Mouse (Mus musculus) naive thymus-derived CD4-positive, alpha-beta T cell, adult 2 months (primary cell): ENCODE data around the gene Creb5.

Source experiments
- DNase-seq: peaks from one replicate; pipeline ENCODE4 v3.0.0-alpha.2; 2011; ENCODE audit warnings: low read depth

Creb5 gene

DNA sequence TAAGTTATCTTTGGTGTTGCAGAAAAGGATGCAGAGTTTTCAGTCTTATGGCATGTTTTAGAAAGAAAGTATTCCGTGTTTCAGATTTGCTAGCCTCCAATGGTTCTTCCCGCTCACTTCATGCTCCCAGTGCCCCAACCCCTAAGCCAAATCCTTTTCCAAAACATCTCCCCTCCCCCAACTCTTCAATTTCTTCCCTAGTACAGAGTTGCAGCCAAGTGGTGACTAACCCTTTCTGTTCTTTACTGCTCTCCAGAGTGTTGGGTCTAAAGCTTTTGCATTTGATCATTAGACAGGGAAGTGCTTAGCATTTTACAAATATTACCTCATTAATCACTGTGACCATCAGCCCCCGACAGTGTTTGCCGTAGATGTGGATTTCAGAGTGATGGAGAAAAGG is 142.8 kb downstream of the Creb5 start:
- DNase-seq = no peak

DNA sequence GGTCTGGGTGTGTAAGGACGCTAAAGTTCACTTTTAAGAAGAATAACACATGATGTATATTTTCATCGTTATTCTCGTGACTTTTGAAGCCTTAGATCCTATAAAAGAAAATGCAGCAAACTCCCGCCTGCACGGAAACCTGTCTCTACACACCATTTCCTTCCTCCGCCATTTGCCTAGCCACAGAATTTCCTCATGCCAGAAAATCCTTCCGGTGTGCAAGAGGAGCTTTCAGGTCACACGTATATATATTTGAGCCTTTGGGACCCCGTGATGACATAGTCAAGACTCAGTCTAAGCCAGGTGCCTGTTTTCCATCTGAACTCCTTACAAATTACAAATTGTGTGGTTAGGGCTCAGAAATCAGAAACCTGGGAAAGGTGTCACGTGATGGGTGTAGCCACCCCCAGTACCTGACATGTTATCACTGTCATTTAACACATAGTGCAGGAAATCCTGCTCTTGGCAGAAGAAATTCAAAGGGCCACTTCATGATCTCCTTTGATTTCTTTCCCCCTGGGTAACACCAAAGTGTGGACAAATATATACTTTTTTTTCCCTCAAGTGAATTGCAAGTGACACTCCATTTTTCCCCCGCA is 158.9 kb downstream of the Creb5 start:
- DNase-seq = peak; percentile 44

DNA sequence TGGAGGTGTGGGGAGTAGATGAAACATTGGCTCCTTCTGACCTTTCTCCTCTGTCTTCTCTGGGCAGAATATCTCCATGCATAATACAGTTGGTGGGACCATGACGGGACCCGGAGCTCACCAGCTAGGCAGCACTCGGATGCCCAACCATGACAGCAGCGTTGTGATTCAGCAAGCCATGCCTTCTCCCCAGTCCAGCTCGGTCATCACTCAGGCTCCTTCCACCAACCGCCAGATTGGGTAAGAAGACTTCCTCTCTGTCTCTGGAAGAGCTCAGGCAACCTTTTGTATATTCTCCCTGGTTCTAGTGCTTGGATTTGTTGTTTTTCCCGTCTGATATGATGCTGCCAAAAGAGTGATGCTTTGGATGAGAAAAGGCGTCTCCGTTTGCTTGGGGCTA is 160.4 kb downstream of the Creb5 start:
- no peak for DNase-seq

DNA sequence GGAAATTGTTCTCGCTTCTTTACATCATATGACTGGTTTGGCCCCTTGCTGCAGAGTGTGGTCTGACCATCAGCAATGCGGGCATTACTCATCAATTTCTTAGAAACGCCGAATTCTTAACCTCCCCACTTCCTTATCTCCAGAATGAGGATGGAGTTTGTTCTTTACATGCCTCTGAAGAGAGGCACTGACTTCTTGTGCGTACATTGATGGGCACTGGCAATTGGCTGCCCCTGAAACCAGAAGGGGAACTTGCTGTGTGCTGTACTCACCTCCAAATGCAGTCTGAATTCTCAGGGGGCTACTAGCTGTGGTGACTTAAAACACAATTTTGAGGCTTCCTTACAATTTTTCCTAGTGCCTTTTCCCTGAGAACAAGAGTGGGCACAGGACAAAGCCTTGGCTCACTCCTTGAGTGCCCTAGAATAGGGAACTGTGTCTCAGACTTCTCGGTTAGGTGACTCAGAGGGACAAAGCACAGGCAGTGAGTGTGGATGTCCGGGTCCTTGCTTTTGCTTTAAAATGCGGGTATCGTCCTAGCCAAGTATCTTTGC is 161.3 kb downstream of the Creb5 start:
- DNase-seq = no peak

DNA sequence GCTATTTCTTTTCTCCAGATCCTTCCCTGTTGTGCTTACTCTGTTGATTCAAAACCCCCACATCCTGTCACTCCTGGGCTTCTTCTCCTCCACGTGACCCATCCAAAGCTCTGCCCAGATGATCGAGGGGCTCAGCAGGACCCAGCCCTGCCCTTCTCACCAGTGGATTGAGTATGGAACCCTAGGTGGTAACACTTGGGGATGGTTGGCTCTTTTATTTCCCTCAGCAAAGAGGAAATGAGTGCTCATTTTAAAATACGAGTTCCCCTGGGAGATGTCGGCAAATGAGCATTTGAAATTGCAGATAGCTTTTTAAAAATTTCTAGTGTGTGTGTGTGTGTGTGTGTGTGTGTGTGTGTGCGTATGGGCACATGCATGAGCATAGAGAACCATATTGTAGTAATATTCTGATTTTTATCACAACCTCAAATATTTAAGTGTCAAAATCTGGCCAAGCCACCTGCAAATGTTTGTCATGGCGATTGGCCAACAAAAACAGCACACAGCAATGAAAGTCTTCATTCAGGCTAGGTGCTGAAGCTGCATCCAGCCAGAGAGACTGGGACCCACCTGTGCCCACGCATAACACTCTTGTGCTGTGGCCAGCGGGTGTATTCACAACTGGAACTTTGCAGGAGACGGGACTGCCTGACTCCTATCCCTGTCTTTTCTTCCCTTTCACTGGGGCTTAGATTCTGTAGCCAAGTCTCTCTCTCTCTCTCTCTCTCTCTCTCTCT is 162.5 kb downstream of the Creb5 start:
- DNase-seq = no peak

DNA sequence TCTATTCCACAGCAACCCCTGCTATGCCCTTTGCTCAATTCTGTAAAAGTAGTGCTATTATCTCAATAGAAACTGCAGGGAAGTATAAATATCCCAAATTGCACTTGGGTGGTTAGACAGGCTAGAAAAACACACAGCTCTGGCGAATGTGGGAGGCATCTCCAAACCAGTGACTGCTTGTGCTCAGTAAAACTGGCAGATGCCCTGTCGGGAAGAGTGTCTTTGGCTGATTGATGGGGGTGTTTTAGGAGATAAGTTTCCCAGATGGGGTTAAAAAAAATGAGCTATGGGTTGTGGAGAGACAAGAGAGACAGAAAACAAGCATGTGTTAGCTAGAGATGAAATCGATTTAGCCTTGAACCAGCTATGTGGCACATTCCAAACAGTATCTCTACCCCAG is 163.4 kb downstream of the Creb5 start:
- no peak for DNase-seq

DNA sequence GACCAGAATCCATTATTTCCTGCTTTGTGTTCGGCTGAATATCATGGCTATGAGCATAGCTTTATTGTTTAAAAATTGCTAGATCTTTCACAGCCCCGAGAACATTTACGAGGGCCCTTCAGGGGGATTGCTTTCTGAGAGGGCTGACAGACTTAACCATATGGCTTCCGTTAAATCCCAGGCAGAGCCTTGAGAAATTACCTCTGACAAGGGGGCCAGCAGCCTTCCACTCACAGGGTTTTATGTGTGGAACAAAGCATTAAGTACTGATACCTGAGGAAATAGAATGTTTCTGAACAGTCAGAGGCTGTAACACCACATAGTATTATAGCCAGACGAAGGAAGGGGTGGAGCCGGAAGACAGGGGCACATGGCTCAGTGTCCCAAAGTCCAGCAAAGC is 165.2 kb downstream of the Creb5 start:
- DNase-seq = no peak

DNA sequence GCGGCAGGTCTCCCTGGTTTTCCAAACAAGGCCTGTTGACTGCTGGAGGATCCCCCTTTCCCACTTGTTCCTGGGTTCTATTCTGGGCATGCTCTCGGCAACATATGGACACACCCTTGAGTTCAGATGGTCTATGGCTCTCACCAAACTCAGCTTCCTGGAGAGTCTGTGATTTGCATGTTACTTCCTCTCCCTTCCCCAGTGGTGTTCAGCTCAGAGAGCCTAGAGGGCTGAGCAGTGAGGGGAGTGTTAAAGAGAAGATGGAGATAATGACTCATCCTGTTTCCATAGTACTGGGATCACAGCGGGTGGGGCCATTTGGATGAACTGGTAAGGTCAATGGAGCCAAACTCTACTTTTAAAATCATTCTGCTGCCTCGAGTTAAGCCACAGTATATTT is 168.4 kb downstream of the Creb5 start:
- DNase-seq = no peak

DNA sequence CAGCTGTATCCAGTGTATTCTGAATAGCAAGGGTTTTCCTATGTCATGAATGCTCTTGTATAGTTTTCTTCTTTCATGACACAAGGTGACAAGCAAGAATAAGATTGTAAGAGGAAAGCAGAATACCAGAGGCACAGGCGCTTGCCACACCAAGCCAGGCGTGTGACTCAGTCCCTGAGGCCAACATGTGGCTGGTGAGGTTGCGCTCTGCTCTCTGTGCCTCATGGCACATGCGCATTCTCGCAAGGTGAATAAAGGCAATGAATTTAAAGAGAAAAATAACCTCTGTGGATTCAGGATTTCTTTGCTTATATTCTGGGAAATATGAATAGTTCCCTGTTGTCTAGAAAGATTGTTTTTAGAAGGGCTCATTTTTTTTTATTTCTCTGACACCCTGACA is 169.0 kb downstream of the Creb5 start:
- no peak for DNase-seq

DNA sequence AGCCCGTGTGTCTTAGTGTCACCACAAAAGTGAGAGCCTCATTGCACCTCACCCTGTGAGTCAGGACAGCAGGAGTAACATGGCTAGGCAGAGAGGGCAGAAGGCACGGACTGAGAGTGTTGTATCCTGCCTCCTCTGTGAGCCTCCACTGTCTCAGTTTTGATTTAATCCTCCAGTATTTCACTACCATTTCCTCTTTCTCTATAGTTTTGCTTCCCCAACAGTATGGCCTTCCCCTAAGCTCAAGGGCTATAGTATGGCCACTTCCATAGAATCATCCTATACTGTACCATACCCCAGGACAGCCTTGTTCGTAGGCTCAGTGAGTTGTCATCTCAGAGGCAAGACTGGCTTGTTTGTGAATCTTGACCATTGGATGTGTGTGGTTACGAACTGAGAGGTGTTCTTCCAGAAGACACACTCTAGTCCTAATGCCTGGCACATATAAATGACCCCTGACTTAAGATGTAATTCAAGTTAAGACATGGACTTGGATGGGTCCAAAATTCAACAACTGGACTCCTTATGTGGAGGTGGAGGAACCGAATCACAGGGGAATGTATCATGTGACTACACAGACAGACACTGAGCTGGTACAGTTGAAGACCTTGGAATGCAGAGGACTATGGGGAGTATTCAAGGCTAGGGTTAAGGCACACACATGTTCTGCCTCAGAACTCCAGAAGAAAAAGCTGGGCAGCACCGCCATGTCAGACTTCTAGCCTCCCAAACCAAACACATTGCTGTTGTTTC is 173.1 kb downstream of the Creb5 start:
- DNase-seq = no peak

DNA sequence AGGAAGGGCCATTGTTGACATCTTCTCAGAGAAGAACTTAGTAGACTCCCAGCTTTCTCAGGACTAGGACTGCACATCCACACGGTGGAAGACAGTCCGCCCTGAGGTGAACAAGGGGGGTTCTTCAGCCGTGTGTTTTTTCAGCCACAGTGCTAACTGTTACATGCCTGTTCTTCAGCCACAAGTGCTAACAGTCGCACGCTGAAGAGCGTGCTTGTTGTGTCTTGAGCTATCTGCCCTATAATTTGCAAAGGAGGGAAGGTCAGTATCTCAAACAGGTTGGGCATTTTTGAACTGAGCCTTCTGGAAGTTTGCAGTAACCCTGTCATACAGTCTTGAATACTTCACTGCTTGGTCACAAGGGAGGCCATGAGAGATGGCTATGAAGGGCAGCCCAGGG is 174.0 kb downstream of the Creb5 start:
- no peak for DNase-seq

DNA sequence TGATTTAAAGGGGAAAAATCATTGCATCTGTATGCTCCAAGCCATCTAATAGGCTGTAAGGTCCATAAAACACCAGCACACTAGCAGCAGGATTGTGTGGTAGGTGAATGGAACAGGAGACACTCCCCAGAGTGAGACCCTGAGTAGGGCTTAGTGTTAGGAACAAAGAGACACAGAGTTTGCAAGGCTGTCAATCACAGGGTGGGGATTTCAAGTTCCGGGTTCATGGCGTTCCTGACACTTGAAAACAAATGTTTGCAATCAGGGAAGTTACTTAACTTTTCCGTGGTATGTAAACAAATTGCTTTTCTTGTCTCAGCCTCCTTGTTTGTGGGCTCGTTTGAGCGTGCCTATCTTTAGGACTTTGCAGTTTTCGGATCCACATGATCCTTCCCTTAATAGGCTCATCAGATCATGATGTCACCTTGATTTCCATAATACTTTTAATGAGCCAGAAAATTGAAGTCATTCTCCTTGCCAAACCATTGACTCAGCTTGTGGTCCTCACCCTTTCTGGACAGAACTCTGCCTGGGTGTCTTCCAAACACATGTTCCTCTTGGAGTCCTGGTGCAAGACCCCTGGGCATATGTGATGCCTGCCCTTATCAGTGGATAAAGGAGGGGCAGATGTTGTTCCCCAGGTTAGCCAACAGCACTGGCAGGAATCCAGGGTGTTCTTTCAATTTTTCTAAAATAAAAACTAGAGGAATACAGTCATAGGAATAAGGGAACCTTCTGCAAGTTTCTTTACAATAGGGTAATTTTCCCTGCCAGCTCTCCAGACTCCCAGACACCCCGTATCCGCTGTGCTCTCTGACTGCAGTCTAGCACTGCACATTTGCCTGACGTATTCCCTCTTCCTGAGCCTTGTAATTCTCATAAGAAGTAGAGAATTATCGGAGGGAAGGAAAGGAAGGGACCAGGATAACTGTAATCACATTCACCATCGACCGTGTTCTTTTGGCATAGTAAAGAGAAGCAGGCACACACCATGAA is 175.0 kb downstream of the Creb5 start:
- no peak for DNase-seq

DNA sequence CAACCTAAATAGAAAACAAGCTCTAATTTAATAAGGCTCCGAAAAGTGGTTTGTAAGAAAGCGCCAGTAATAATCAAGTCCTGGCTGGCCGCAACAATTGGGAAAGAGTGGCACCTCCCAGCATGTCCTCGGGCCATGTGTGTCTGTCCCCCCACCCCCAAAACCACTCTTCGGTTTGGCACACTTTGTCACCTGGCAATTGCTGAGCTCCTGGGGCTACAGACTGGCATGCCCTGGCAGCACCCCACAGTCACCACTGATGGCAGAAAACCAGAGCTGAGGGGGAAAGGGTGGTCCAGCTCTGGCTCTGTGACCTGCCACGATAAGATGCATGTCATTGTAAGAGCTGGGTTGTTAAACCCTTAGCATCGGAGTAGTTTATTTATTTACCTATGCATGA is 175.7 kb downstream of the Creb5 start:
- no peak for DNase-seq

DNA sequence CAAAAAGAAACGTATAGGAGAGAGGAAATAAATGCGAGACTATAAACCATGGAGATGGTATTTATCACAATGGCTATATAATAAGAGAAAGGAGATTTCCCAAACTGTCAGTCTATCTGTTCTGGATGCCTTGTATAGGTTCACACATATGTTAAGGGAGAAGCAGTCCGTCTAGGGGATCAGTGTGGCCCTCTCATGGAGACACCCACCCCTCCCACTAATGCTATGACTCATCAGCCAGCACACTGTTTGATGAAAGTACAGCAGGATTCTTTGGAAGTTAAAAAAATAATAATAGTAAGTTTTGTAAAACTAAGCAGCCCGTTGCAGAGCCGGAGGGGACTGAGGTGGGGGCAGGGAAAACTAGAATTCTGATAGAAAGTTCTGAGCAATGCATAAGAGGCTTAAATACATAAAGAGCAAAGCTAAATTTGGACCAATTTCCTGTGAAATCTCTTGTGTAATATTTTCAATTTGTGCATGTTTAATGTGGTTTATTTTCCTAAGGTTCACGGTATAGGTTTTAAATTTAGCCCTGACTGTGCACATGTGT is 176.3 kb downstream of the Creb5 start:
- DNase-seq = no peak

DNA sequence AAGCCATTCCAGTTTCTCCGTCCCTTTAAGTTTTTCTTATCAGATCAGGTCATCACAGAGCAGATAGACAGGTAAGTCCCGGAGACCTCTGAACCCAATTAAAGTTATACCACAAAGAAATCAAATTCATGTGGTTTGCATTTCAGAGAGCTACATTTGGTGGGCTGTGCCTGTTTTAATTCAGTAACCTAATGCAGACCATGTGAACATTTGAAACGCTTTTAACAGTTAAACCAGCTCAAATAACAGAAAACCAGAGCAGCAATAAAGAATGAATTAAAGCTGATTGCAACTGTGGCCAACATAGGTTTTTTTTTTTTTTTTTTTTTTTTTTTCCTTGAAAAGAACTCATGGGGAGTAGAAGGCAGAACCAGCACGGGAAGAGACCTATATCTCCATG is 182.1 kb downstream of the Creb5 start:
- no peak for DNase-seq

DNA sequence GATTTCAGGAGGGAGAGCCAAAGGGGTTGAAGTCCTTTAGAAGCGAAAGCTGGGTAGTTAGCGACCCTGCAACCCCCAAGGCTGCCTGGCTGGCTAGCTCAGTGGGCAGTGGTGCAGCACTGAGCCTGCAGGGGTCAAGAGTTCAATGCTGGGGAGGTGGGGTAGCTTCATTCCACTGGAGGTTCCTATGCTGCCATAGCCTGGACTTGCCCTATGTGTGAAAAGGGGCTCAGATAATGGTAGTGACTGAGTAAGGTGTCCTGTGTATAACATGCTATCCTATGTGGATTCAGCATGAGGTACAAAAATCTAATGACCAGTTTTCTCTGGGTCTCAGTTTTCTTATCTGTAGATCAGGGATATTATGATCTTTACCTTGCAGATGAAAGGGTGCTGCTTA is 182.6 kb downstream of the Creb5 start:
- no peak for DNase-seq

DNA sequence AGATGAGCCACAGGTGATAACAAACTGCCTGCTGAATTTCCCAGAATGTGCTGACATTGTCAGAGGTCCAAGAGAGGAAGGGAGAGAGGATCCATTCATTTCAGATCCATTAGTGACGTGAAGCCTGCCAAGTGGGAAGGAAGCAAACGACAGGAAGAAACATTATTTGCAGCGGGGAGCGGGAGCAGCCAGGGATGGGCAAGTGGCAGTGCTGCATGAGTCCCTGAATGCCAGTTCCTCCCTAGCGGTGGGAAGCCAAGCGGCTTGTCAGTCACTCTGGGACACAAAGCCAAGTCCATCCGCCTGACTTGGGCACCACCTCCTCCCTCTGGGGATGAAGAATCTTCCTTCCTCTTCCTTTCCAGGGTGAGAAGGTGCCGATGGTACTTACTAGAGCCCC is 183.5 kb downstream of the Creb5 start:
- DNase-seq = no peak

DNA sequence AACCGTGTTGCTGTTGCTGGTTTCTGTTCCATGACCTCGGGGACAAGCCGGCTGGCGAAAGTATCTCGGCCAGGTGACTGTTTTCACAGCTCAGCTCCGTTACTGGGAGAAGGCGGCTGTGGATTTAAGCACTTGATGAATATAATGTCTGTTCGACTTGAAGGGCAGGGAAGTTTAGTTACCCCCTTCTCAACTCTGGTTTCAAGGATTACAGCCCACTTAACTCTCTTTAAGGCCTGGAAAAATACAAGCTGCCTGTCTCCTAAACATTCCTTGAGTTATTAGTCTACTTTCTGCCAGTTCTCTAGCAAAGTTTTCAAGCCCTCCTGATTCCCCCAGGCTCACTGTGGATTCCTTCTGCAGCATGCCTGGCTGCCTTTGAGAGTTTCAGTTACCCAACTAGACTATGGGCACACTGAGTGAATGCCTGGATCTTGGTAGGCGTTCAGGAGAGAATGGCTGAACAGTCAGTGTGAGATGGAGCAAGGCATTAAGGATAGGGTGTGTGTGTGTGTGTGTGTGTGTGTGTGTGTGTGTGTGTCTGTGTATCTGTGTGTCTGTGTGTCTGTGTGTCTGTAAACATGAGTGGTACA is 184.0 kb downstream of the Creb5 start:
- DNase-seq = no peak

DNA sequence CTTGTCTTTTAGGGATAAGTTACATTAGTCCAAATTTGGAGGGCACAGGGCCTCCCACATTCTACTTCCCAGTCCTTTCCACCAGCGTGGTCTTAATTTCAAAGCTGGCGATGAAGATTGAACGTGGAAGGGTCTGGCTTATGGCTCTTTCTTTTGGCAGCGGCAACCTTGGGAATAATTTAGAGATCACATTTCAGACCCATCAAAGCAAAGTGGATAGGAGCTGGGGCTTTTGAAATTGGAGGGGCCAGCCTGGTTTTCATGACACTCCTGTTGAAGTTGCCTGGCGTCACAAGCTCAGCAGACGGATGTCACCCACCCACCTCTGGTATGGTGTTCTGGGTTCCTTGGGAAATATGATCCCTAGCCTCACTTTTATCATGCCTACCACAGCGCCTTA is 185.7 kb downstream of the Creb5 start:
- DNase-seq = no peak

DNA sequence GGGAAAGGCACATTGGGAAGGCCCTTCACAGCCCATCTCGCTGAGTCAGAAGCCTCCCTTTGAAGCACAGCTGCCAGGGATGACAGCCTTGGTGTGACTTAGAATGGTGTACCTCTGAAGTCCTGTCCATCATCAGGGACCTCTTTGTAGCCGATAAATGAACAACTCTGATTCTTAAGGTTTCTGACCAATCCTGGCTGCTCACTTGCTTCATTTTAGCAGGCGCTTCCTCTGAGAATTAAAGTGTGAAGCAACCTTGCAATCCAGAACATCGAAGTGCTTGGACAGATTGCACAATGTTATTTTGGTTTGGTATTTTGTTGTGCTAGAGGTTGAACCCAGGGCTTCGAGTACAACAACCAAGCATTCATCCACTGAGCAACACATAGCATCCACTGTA is 190.4 kb downstream of the Creb5 start:
- DNase-seq = no peak

DNA sequence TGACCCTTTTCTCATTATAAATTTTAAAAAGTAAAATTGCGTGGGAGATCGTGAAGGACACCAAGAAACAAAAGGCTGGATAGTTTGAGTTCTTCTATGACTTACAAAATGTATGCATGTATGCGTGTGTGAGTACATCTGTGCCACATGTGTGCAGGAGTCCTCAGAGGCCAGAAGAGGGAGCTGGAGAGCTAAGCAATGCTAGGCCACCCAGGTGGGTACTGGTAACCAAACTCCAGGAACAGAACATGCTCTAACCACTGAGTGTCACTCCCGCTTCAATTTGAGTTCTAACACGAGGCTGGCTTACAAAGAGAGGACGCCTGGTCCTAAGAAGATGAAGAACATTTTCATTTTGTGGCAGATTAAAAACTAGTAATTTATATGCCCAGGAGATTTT is 203.8 kb downstream of the Creb5 start:
- no peak for DNase-seq
